Mouse (Mus musculus) kidney, embryonic 16.5 days (tissue): ENCODE measurements around the gene Pcgf5. TPM values are rescaled to one million over a fixed set of nuclear protein-coding genes. Genes with fewer than 3 reads are reported as not detected.

Experiments
- ATAC-seq: fragments of 200-750 bp; cut with Nextera tagmentation; 2 replicates; pipeline ENCODE4 v1.8.0; 2017; ENCODE audit warnings: moderate TSS enrichment; ENCODE audit not compliant: low FRiP score, low TSS enrichment
- H3K27ac ChIP-seq: fragments of 300-500 bp; sonication (generic); 2 replicates; pipeline ENCODE4 v1.5.1; 2014; ENCODE audit warnings: low read length
- H3K27me3 ChIP-seq: fragments of 300-500 bp; sonication (generic); 2 replicates; pipeline ENCODE4 v1.6.1; 2014; ENCODE audit warnings: low read length, control low read depth, mixed read lengths; ENCODE audit not compliant: insufficient read depth
- H3K36me3 ChIP-seq: fragments of 300-500 bp; sonication (generic); 2 replicates; pipeline ENCODE4 v1.6.1; 2014; ENCODE audit warnings: low read length, control low read depth, mixed read lengths; ENCODE audit not compliant: insufficient read depth
- H3K4me1 ChIP-seq: fragments of 300-500 bp; sonication (generic); 2 replicates; pipeline ENCODE4 v1.6.1; 2014; ENCODE audit warnings: low read length, control low read depth, mixed read lengths; ENCODE audit not compliant: insufficient read depth
- H3K4me2 ChIP-seq: fragments of 300-500 bp; sonication (generic); replicated peaks from 2 replicates; pipeline ENCODE4 v1.6.1; 2014; ENCODE audit warnings: low read depth, low read length
- H3K4me3 ChIP-seq: fragments of 300-500 bp; sonication (generic); 2 replicates; pipeline ENCODE4 v1.5.1; 2014; ENCODE audit warnings: mild to moderate bottlenecking, low read length
- H3K9ac ChIP-seq: fragments of 300-500 bp; sonication (generic); replicated peaks from 2 replicates; pipeline ENCODE4 v1.6.1; 2014; ENCODE audit warnings: low read length
- H3K9me3 ChIP-seq: fragments of 300-500 bp; sonication (generic); 2 replicates; pipeline ENCODE4 v1.6.1; 2016; ENCODE audit warnings: low read length, control low read depth
- WGBS: fragments of 180-500 bp; shearing (Covaris S2); extraction: QIAGEN DNeasy Blood & Tissue Kit; methylation state at CpG from one replicate; pipeline ENCODE4 v1.1.7; 2014; 5-methylcytosine and 5-hydroxymethylcytosine counted together
- polyA plus RNA-seq: library from polyadenylated mRNA; unstranded; fragments of >200 nt; fragmentation: Nextera tagmentation; extraction: Ambion mirVana; gene quantifications from 2 replicates; pipeline ENCODE4 v1.2.1, GENCODE M21; 2015

The Pcgf5 gene
- polyA plus RNA-seq, 1 experiment from 2014 or later: 9.2 TPM

- no peak overlapping the region for H3K9ac ChIP-seq
- H3K27ac ChIP-seq: no peak overlapping the region
- 15% methylated on average over 6 of the region's 6 CpGs for WGBS
- no peak for ATAC-seq
- H3K9me3 ChIP-seq: no peaks in the 10 kb centered on the region
- H3K4me1 ChIP-seq: no peaks in the 10 kb centered on the region
- no peak overlapping the region for H3K4me2 ChIP-seq
- no peaks in the 10 kb centered on the region for H3K27me3 ChIP-seq
- H3K4me3 ChIP-seq: no peak overlapping the region
- H3K36me3 ChIP-seq: no peaks in the 10 kb centered on the region
Measured at GRCm38 (mm10) chr19:36470106-36470505, 122.0 kb downstream of the Pcgf5 start.

- Histone ChIP-seq H3K9ac (no peak overlapping the region), H3K4me2 (no peak overlapping the region), H3K9me3 (no peaks in the 10 kb centered on the region), H3K4me1 (no peaks in the 10 kb centered on the region), H3K27ac (no peak overlapping the region), H3K27me3 (no peaks in the 10 kb centered on the region), H3K4me3 (no peak overlapping the region), H3K36me3 (no peaks in the 10 kb centered on the region)
- WGBS: 92% methylated on average over 3 of the region's 3 CpGs
- no peak for ATAC-seq
Measured at GRCm38 (mm10) chr19:36471325-36471724, 123.2 kb downstream of the Pcgf5 start.

DNA sequence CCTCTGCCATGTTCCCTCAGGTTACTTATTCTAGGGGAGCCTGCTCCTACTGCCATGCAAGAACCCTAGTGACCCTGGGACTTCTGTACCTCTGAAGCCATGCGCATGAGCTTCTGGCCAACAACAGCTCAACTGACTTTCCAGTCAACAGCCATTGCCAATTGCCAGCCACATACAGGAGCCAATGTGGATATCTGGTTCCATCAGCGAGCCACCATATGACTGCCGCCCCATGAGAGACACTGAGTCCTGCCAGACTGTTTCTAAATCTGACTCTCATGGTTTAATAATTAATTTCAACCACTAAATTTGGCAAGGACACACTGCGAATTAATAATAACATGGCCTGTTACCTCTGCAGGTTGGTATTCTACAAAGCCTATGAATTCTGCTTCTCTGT, 128.5 kb downstream of the Pcgf5 start:
- no peaks in the 10 kb centered on the region for H3K36me3 ChIP-seq
- no peak overlapping the region for H3K4me2 ChIP-seq
- H3K4me1 ChIP-seq: peaks cover 7% of the 10 kb centered on the region
- 87% methylated on average over 4 of the region's 4 CpGs for WGBS
- ATAC-seq: no peak
- no peaks in the 10 kb centered on the region for H3K27me3 ChIP-seq
- no peak overlapping the region for H3K4me3 ChIP-seq
- no peak overlapping the region for H3K27ac ChIP-seq
- H3K9ac ChIP-seq: no peak overlapping the region
- no peaks in the 10 kb centered on the region for H3K9me3 ChIP-seq

DNA sequence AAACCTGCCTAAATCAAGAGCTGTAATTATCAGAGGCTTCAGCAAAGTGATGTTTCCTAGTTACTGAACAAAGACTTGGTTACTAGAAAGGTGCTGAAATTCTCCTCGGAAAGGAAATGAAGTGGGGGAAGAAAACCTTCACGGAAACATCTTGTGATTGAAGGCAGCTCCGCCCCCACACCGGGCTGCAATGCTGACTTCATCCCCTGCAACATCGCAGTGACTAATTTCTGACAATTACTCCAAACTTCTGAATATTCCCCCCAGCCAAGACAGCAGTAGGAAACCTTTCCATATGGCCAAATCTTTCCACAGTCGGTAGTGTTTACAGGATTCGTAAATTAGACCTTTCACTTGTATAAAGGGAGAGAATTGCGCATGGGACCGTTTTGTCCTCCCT, 129.0 kb downstream of the Pcgf5 start:
- ATAC-seq: no peak
- Histone ChIP-seq H3K36me3 (no peaks in the 10 kb centered on the region), H3K27me3 (no peaks in the 10 kb centered on the region), H3K4me1 (peaks cover 7% of the 10 kb centered on the region), H3K9ac (no peak overlapping the region), H3K27ac (no peak overlapping the region), H3K4me3 (peak overlapping the region; percentile 4; the same call in 1 of the 2 replicates), H3K4me2 (peak overlapping the region; percentile 10; the same call in 1 of the 2 replicates), H3K9me3 (no peaks in the 10 kb centered on the region)
- 33% methylated on average over 9 of the region's 9 CpGs for WGBS

GRCm38 (mm10) chr19:36477684-36478083, 129.6 kb downstream of the Pcgf5 start:
- H3K4me3 ChIP-seq: no peak overlapping the region
- WGBS: 74% methylated on average over 5 of the region's 5 CpGs
- peak overlapping the region; percentile 10; the same call in 1 of the 2 replicates for H3K4me2 ChIP-seq
- H3K27ac ChIP-seq: no peak overlapping the region
- H3K27me3 ChIP-seq: no peaks in the 10 kb centered on the region
- no peak overlapping the region for H3K9ac ChIP-seq
- H3K36me3 ChIP-seq: no peaks in the 10 kb centered on the region
- ATAC-seq: no peak
- H3K4me1 ChIP-seq: peaks cover 7% of the 10 kb centered on the region
- H3K9me3 ChIP-seq: no peaks in the 10 kb centered on the region

- Histone ChIP-seq H3K9me3 (peaks cover 7% of the 10 kb centered on the region), H3K4me2 (no peak overlapping the region), H3K27ac (no peak overlapping the region), H3K27me3 (no peaks in the 10 kb centered on the region), H3K4me3 (no peak overlapping the region), H3K9ac (no peak overlapping the region), H3K4me1 (no peaks in the 10 kb centered on the region), H3K36me3 (no peaks in the 10 kb centered on the region)
- WGBS: 68% methylated on average over 6 of the region's 6 CpGs
- ATAC-seq: no peak
Measured at GRCm38 (mm10) chr19:36490911-36491310, 142.8 kb downstream of the Pcgf5 start.

- Histone ChIP-seq H3K36me3 (no peaks in the 10 kb centered on the region), H3K4me1 (no peaks in the 10 kb centered on the region), H3K9me3 (no peaks in the 10 kb centered on the region), H3K4me2 (no peak overlapping the region), H3K27ac (no peak overlapping the region), H3K9ac (no peak overlapping the region), H3K27me3 (no peaks in the 10 kb centered on the region), H3K4me3 (no peak overlapping the region)
- 53% methylated on average over 3 of the region's 3 CpGs for WGBS
- no peak for ATAC-seq
Measured at GRCm38 (mm10) chr19:36495555-36495954, 147.4 kb downstream of the Pcgf5 start.

DNA sequence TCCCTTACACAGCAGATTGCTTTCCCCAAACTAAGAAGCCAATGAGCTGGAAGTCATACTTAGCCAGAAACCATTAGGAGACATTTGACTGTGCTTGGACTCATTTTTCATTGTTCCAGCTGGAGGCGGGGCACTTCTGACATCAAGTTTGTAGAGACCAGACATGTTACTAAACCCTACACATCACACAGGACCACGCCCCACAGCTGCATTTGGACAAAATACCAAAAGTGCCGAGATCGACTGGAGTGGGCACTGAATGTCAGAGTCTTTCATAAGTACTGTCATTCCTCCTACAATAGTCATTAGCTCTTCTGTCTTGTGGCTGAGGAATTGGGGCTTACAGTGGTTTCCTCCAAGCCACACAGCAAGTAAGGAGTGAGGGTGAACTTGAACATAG, 148.4 kb downstream of the Pcgf5 start:
- Histone ChIP-seq H3K4me2 (no peak overlapping the region), H3K27me3 (no peaks in the 10 kb centered on the region), H3K9me3 (no peaks in the 10 kb centered on the region), H3K4me1 (no peaks in the 10 kb centered on the region), H3K9ac (no peak overlapping the region), H3K4me3 (no peak overlapping the region), H3K27ac (no peak overlapping the region), H3K36me3 (no peaks in the 10 kb centered on the region)
- no peak for ATAC-seq
- WGBS: 82% methylated on average over 4 of the region's 4 CpGs

DNA sequence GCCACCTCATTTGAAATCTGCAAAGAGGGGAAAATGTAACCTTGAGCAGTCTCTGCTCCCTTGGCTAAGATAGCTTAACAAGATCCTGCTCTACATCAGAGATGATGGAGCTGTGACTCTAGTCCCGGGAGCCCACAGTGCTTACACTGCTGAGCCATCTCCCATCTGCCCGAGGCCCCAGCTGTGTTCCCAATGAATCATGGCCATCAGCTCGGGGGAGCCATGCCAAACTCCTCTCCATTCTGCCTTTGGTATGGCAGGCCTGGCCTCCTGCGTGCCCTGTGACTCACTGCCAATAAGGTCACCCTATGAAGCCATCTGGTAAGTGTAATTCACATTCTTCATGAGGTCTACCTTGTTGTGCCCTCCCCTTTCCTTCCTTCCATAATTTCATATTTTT, 149.0 kb downstream of the Pcgf5 start:
- Histone ChIP-seq H3K27me3 (no peaks in the 10 kb centered on the region), H3K4me3 (no peak overlapping the region), H3K9me3 (no peaks in the 10 kb centered on the region), H3K4me2 (no peak overlapping the region), H3K9ac (no peak overlapping the region), H3K27ac (no peak overlapping the region), H3K36me3 (no peaks in the 10 kb centered on the region), H3K4me1 (no peaks in the 10 kb centered on the region)
- WGBS: 52% methylated on average over 4 of the region's 4 CpGs
- no peak for ATAC-seq

GRCm38 (mm10) chr19:36497744-36498143, 149.6 kb downstream of the Pcgf5 start:
- H3K27me3 ChIP-seq: no peaks in the 10 kb centered on the region
- no peak for ATAC-seq
- H3K27ac ChIP-seq: no peak overlapping the region
- H3K9ac ChIP-seq: no peak overlapping the region
- H3K36me3 ChIP-seq: no peaks in the 10 kb centered on the region
- 75% methylated on average over 5 of the region's 5 CpGs for WGBS
- H3K9me3 ChIP-seq: no peaks in the 10 kb centered on the region
- no peak overlapping the region for H3K4me3 ChIP-seq
- H3K4me2 ChIP-seq: no peak overlapping the region
- no peaks in the 10 kb centered on the region for H3K4me1 ChIP-seq

DNA sequence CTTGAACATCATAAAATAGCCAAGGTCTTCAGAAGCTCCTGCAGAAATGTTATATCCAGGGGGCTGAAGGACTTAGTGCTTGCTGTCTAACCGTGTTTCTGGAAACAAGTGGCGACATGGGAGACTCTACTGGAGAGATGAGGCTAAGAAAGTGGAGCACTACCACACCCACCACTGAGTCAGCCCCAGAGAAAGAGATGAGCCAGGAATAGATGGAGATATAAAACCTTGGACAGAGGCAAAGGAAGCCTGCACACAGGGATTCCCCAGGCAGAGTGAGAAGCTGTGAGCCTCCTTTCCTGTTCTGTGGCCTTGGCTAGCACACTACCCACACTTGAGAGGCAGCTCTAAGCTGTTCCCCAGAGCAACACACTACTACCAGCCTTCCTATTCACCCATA, 156.6 kb downstream of the Pcgf5 start:
- Histone ChIP-seq H3K4me3 (no peak overlapping the region), H3K9ac (no peak overlapping the region), H3K36me3 (no peaks in the 10 kb centered on the region), H3K4me1 (no peaks in the 10 kb centered on the region), H3K27me3 (no peaks in the 10 kb centered on the region), H3K27ac (no peak overlapping the region), H3K9me3 (no peaks in the 10 kb centered on the region), H3K4me2 (no peak overlapping the region)
- ATAC-seq: no peak
- 94% methylated on average over 2 of the region's 2 CpGs for WGBS
